Comparison of ENCODE assay signal across 8 mouse cellular contexts in the genomic region with DNA sequence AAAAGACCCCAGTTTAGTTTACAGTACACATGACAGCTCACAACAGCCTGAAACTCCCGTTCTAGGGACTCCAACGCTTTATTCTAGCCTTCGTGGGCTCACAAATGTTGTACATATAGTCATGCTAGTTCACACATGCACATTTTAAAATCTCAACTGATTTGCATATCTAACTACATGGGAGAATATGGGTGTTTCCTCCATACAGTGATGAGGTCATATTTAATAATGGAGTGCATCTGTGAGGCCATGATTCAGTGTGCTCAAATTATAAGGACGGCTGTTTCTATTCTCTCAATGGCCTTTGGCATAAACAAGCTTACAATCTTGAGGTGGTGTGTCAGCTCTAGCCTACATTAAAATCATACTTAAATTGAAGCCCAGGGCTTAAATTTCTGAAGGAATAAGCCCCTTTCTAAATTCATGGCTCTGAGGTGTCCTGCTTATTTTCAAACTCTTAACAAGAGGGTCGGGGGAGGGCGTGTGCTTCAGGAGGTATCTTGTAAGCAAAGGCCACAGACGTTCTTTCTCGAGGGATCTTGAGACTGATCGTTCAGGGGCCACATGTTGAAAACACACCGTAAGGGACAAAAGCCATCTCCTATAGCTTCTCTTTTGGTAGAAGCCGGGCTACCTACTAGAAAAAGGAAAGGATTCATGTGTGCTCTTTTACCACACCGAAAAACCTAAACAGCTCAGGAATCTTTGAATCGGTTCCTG. TPM values are rescaled to one million over a fixed set of nuclear protein-coding genes. Genes with fewer than 3 reads are reported as not detected.
DNase-seq lines count a peak whose midpoint lies in the region; ATAC-seq lines count a peak whose summit lies in the region.

No protein-coding gene starts in this region.

- peak overlapping the region; percentile 92 for H3K27ac ChIP-seq in heart, embryonic 13.5 days (replicated peaks)
- peak overlapping the region; percentile 87 for H3K27ac ChIP-seq in forebrain, embryonic 15.5 days (replicated peaks)
- H3K27ac ChIP-seq in macrophage = 0 out of 2 replicates have a peak overlapping the region, but pooled peaks have one; percentile 4

- H3K4me1 ChIP-seq in heart, embryonic 13.5 days = peaks cover 41% of the 10 kb centered on the region
- H3K4me1 ChIP-seq in forebrain, embryonic 15.5 days = peaks cover 26% of the 10 kb centered on the region

- intact Hi-C loops in heart, postnatal 25 days (cut with DNase I) = loop anchor here (5.0 kb wide), 2 partner anchors 453 to 513 kb away; no protein-coding TSS in a partner anchor

- H3K79me2 ChIP-seq in macrophage (ENCODE audit: inconsistent target) = peaks cover 32% of the 10 kb centered on the region; the same call in 1 of the 2 replicates

- H3K27me3 ChIP-seq in heart, embryonic 13.5 days (replicated peaks) = no peaks in the 10 kb centered on the region
- H3K27me3 ChIP-seq in forebrain, embryonic 15.5 days = no peaks in the 10 kb centered on the region

- no peaks in the 10 kb centered on the region for H3K36me3 ChIP-seq in heart, embryonic 13.5 days
- no peaks in the 10 kb centered on the region for H3K36me3 ChIP-seq in forebrain, embryonic 15.5 days
- no peaks in the 10 kb centered on the region for H3K36me3 ChIP-seq in macrophage (ENCODE audit: inconsistent target)

- 18% methylated on average over 13 of the region's 13 CpGs for WGBS in heart, embryonic 13.5 days
- WGBS in forebrain, embryonic 15.5 days = 16% methylated on average over 13 of the region's 13 CpGs
- 19% methylated on average over 13 of the region's 13 CpGs for WGBS in macrophage (ENCODE audit: missing documents)

- H3K9ac ChIP-seq in heart, embryonic 13.5 days = peak overlapping the region; percentile 92
- H3K9ac ChIP-seq in forebrain, embryonic 15.5 days (replicated peaks) = peak overlapping the region; percentile 78

- no peak for ATAC-seq in heart, embryonic 13.5 days (ENCODE audit: extremely low read depth, insufficient number of reproducible peaks, low FRiP score, low TSS enrichment)
- no peak for ATAC-seq in forebrain, embryonic 15.5 days (replicated peaks)

- peak overlapping the region; percentile 87 for H3K4me3 ChIP-seq in heart, embryonic 13.5 days
- H3K4me3 ChIP-seq in forebrain, embryonic 15.5 days = peak overlapping the region; percentile 77
- H3K4me3 ChIP-seq in macrophage (ENCODE audit: inconsistent target) = peak overlapping the region; percentile 54

- no peaks in the 10 kb centered on the region for H3K9me3 ChIP-seq in heart, embryonic 13.5 days
- no peaks in the 10 kb centered on the region for H3K9me3 ChIP-seq in forebrain, embryonic 15.5 days

- no peak for DNase-seq in heart, postnatal 25 days (ENCODE audit: low spot score)
- DNase-seq in ES-CJ7 (ENCODE audit: low read depth, low spot score) = peak; percentile 35
- DNase-seq in ovary, postnatal 10 days (ENCODE audit: low spot score) = no peak
- DNase-seq in adipocyte (ENCODE audit: low spot score) = no peak
- no peak for DNase-seq in urinary bladder, postnatal 36 days (ENCODE audit: low spot score in 2 of 2)

- H3K4me2 ChIP-seq in heart, embryonic 13.5 days = peak overlapping the region; percentile 76
- peak overlapping the region; percentile 84 for H3K4me2 ChIP-seq in forebrain, embryonic 15.5 days (replicated peaks)

RNA-seq across cellular contexts. Expression of a gene that starts 0.5 kb away (rescaled TPM):
- 56.5 and 59.8 TPM in 2 replicates for polyA plus RNA-seq in heart, embryonic 13.5 days (2015; fragmentation: Nextera tagmentation; extraction: Ambion mirVana)
- total RNA-seq in heart, postnatal 25 days (2021) = 10 to 100 TPM; 14.8 to 15.5 TPM
- polyA plus RNA-seq in forebrain, embryonic 15.5 days (2015; fragmentation: Nextera tagmentation; extraction: Ambion mirVana) = 48.6 and 50.0 TPM in 2 replicates
- total RNA-seq in macrophage (2018; cell fraction: chromatin; rRNA removed) = 10 to 100 TPM in 15 of 26 experiments, 1 to 10 TPM in 11; 6.2 to 27.1 (median 11.5) TPM
- 10 to 100 TPM; 20.4 to 41.3 (median 29.1) TPM for total RNA-seq in macrophage (2018; cell fraction: cytosol; rRNA removed)
- 10 to 100 TPM; 14.2 to 50.1 (median 31.3) TPM for total RNA-seq in macrophage (2018; cell fraction: nucleus; rRNA removed)
- 17.2 to 36.1 TPM (median 26.8 TPM) in 3 replicates for polyA plus RNA-seq in macrophage (2018)

RNA-seq across cellular contexts. Expression of a gene that starts 18.7 kb away (rescaled TPM):
- polyA plus RNA-seq in heart, embryonic 13.5 days (2015; fragmentation: Nextera tagmentation; extraction: Ambion mirVana) = 59.6 and 80.4 TPM in 2 replicates
- total RNA-seq in heart, postnatal 25 days (2021) = 10 to 100 TPM; 22.8 to 25.4 TPM
- polyA plus RNA-seq in forebrain, embryonic 15.5 days (2015; fragmentation: Nextera tagmentation; extraction: Ambion mirVana) = 63.1 and 70.5 TPM in 2 replicates
- total RNA-seq in macrophage (2018; cell fraction: chromatin; rRNA removed) = 1 to 10 TPM in 18 of 26 experiments, not detected in 8; 1.8 to 8.1 (median 3.9) TPM
- total RNA-seq in macrophage (2018; cell fraction: cytosol; rRNA removed) = 10 to 100 TPM in 17 of 26 experiments, 1 to 10 TPM in 9; 6.8 to 27.6 (median 11.1) TPM
- total RNA-seq in macrophage (2018; cell fraction: nucleus; rRNA removed) = 1 to 10 TPM in 24 of 26 experiments, not detected in 2; 1.3 to 5.8 (median 2.8) TPM
- polyA plus RNA-seq in macrophage (2018) = 2.4 to 44.9 TPM (median 39.4 TPM) in 3 replicates

Comparison
In these comparisons a context has a peak if more than half of its experiments do, and no peak if none do; other contexts are left out.
1. H3K27ac ChIP-seq: peak in every context shown above with its lines; median percentile 92 in heart, embryonic 13.5 days; 87 in forebrain, embryonic 15.5 days; 4 in macrophage.